Mouse (Mus musculus) MEL (cell line): ENCODE measurements around the gene H2afj.

ENCODE experiments used
- CHD1 ChIP-seq: IDR thresholded peaks from 2 replicates; pipeline ENCODE4 v1.6.1; 2012; ENCODE audit warnings: low read depth, mild to moderate bottlenecking, inconsistent platforms, low read length, improper control_type of control experiment
- CTCF ChIP-seq, 3 experiments: IDR thresholded peaks in 2 of 3; conservative IDR thresholded peaks in 1 of 3; 2 replicates each; pipeline ENCODE4 v1.5.1; 2011 to 2012; ENCODE audit warnings: low read length in 3 of 3, low read depth in 2 of 3, mild to moderate bottlenecking in 2 of 3, improper control_type of control experiment in 1 of 3, inconsistent platforms in 1 of 3, mixed read lengths in 1 of 3, moderate library complexity in 1 of 3; ENCODE audit not compliant: control insufficient read depth in 1 of 3, insufficient read depth in 1 of 3, poor library complexity in 1 of 3, severe bottlenecking in 1 of 3
- MAZ ChIP-seq: IDR thresholded peaks from 2 replicates; pipeline ENCODE4 v1.6.1; 2012; ENCODE audit warnings: low read depth, mild to moderate bottlenecking, inconsistent platforms, low read length, improper control_type of control experiment
- SMC3 ChIP-seq: IDR thresholded peaks from 2 replicates; pipeline ENCODE4 v1.6.1; 2011; ENCODE audit warnings: low read depth, low read length, improper control_type of control experiment

DNA sequence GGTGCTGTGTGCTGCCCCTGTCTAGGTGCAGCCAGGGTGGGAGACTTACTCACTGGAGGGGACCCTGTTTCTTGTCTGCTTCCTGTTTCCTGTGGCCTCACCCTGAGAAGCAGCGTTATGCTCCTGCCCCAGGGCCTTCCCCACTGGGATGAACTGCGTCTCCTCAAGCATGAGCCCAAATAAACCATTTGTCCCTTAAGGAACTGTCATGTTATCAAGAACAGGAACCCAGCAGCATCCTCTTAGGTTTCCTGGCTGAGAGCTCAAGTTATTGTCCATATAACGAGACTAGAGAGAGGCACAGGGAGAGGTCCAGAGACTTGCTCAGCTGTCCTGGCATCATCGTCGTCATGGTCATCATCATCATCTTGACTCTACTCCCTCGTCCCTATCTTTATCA is 42.2 kb downstream of the H2afj start:
- TF ChIP-seq SMC3 (no peak), CHD1 (no peak), MAZ (no peak), CTCF (IDR thresholded peaks at IDR 0.05 in 2 of 3, conservative IDR thresholded peaks at IDR 0.05 in 1 of 3; ENCODE audit: control insufficient read depth in 1 of 3, insufficient read depth in 1 of 3, low read depth in 2 of 3, low read length in 3 of 3, poor library complexity in 1 of 3, severe bottlenecking in 1 of 3) (no peak)
